Mouse (Mus musculus) urinary bladder, postnatal 36 days (tissue): ENCODE measurements around the gene Cdc42bpg.

Experiments
- DNase-seq, 2 experiments: peaks; one replicate each; pipeline ENCODE4 v3.0.0; 2022; ENCODE audit warnings: low spot score in 2 of 2, mixed read lengths in 1 of 2

Cdc42bpg gene

DNA sequence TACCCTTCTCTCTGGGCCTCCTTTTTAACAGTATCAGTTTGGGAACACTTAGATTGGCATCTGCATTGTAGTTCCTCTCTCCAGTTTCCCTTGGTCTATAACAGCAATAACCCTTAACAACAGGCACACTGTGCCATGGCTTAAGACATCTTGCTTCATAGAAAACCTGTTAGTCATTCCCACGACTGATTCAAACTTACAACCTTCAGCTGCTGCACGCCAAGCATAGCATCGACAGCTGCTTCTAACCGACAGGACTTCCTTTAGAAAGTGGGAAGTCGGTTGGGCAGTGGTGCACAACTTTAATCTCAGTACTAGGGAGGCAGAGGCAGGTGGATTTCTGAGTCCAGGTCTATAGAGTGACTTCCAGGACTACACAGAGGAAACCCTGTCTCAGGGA lies 24.9 kb downstream of the Cdc42bpg start:
- no peak for DNase-seq

DNA sequence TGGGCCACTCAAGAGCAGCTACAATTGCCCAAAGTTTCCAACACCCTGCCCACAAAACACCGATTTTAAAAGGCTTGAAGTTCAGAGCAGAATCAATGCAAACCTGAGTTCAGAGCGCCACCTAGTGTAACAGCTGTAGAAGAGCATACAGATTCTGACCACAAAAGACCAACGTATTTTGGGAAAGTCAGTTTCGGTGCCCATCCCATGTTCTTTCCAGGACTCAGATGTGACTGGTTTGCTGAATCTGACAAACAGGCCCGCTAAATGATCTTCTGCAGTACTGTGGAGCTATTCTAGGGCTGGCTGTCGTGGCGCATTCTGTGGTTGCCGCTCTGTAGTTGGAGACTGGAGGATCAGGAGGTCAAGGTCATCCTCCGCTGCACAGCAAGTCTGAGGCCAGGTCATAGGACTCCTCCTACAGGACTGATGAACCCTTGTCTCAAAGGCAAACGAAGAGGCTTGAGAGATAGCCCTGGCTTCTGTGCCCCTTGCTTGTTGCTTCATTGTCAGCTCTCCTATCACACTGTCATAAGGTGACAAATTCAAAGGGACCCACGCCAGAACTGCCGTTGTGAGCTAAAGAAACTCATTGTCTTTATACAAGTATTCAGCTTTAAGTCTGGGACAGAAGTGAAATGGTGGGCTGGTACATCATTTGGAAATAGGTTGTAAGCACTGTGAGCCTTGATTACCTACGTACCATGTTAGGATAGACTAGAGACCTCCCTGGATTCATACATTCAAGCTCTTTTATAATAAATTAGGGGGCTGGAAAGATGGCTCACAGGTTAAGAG lies 25.7 kb downstream of the Cdc42bpg start:
- DNase-seq, result peak; percentile 33 to 55

DNA sequence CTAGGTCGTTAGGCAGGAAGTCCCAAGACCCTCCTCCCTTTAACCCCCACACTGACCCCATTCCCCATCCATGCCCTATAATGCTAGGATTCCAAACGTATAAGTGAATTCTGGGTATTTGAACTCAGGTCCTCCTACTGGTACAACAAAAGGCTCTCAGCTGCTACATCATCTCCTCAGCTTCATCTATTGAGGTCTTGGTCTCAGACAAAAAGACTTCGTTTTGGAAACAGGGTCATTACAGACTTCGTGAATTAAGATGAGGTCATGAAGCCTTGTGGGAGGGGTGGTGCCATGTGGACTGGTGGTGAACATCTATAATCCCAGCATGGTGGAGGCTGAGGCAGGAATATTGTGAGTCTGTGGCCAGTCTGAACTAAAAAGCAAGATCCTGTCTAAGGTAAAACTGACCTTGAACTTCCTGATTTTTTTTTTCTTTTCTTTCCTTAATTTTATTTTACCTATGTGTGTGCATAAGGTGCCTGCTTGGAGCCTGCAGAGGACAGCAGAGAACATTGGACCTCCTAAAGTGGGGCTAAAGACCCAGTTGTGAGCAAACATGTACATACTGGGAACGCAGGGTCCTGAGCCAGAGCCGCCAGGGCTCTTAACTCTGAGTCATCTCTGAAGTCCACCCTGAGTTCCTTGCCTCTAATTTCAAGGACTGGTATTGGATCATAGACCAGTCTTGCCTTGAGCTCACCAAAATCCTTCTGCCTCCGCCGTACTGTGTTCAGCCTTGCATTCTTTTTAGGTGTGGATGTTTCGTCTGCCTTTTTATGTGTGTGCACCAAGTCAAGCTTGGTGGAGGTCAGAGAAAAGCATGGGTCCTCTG lies 27.7 kb downstream of the Cdc42bpg start:
- DNase-seq, result no peak

DNA sequence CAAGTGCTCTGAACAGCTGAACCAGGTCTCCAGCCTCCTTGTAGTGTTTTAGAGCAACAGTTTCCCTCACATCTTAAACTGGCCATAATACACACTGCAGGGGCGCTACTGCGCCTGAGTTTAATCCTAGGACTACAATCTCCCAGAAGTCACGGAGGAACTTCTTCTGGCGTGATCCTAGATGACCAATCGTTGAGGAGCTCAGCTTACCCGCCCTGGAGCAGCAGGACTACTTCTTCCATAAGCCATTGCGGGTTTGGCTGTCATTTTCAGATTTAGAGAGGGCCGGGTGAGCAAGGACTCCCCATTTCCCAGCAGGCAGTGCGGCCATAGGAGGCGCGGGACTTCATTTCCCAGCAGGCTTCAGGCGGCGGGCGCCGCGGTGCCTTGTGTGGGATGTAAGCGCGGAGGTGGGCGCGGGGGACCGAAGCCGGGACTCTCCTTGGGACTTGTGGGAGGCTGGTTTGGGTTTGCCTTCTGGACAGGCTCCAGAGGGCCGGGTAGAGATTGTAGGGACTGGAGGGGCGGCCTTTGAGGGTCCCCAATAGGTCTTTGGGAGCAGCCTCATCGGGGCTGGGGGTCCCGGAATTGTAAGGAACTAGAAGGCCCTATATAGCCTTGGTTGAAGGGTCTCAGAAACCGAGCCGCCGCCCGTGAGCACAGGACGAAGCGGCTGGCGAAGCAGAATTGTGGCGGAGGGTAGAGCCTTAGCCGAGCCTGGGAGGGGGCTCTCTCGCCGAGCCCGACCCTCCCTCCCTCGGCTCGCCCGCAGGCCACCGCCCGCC lies 28.6 kb downstream of the Cdc42bpg start, which contains the start of gene Men1:
TSS of gene Men1 (plus strand) at position 307 of the 785 bp plus-strand sequence.
- DNase-seq, result peak; percentile 85 to 93

DNA sequence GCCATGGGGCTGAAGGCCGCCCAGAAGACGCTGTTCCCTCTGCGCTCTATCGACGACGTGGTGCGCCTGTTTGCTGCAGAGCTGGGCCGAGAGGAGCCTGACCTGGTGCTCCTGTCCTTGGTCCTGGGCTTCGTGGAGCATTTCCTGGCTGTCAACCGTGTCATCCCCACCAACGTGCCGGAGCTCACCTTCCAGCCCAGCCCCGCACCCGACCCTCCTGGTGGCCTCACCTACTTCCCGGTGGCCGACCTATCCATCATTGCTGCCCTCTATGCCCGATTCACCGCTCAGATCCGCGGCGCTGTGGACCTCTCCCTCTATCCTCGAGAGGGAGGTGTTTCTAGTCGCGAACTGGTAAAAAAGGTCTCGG lies 29.2 kb downstream of the Cdc42bpg start:
- no peak for DNase-seq

DNA sequence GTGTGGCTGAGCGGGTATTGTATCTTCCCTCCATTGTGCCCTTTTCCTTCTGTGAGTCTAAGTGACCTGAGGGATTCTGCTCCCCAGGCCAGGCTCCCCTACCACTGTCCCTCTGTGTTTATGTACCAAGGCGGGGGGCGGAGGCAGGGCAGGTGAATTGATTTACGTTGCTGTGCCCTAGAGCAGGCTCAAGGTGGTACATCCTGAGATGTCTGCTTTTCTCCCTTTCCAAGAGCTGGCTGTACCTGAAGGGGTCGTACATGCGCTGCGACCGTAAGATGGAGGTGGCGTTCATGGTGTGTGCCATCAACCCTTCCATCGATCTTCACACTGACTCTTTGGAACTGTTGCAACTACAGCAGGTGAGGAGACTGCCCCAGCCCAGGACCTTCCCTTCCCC lies 30.7 kb downstream of the Cdc42bpg start:
- no peak for DNase-seq

DNA sequence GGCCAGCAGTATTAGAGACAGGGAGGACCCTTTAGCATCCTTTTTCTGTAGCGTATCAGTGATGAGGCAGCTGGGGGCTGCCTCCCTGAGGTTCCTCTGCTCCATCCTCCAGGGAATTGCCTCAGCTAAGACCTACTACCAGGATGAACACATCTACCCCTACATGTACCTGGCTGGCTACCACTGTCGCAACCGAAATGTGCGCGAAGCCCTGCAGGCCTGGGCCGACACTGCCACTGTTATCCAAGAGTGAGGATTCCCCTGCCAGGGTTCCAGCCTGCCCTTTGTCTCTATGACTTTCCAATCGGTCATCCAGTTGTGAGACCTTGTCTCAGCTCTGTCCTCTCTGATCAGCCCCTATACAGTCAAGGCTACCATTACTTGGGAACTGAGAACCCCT lies 31.9 kb downstream of the Cdc42bpg start:
- no peak for DNase-seq

DNA sequence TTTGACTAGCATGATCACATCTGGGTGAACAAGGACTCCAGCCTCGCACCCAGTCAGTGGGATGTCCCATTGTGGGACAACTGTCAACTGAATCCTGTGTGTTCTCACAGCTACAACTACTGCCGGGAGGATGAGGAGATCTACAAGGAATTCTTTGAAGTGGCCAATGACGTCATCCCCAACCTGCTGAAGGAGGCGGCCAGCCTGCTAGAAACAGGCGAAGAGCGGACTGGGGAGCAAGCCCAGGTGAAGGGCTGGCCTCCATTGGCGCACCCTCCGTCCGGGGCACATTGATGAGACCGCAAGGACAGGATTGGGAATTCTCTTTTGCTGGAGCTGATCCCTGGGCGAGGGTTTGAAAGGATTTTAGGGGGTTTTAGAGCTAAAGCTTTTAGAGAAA lies 32.5 kb downstream of the Cdc42bpg start:
- no peak for DNase-seq

DNA sequence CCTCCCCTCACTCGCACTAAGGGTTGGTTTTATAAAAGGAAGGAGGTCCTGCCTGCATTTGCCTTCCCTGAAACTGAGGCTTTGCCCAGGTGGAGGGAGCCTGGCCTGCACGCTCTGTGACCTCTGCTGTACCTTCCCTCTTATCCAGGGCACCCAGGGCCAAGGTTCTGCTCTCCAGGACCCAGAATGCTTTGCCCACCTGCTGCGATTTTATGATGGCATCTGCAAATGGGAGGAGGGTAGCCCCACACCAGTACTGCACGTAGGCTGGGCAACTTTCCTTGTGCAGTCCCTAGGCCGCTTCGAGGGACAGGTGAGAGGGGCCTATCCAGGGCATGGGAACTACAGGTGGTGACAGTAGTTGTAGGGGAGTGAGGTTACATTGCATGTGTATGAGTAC lies 32.9 kb downstream of the Cdc42bpg start:
- no peak for DNase-seq

DNA sequence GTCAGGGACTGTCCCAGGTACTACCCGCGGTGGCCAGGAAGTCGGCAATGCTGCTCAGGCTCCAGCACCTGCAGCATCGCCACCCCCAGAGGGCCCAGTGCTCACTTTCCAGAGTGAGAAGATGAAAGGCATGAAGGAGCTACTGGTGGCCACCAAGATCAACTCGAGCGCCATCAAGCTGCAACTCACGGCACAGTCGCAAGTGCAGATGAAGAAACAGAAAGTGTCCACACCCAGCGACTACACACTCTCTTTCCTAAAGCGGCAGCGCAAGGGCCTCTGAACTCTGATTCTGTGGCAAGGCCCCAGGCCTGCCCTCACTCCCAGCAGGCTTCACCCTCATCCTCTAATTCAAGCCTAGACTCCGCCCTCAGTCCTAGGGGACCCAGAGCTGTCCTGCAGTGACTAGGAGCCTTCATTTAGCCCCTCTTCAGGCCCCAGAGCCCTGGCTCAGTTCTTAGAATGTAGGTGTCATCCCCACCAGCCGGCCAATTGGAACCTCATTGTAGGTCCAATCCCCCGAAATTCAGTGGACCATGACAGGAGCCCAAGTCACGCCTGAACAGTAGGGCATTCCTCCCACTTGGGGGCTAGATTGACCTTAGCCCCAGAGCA lies 33.7 kb downstream of the Cdc42bpg start:
- DNase-seq, result peak in 1 of 2 experiments; percentile 43

DNA sequence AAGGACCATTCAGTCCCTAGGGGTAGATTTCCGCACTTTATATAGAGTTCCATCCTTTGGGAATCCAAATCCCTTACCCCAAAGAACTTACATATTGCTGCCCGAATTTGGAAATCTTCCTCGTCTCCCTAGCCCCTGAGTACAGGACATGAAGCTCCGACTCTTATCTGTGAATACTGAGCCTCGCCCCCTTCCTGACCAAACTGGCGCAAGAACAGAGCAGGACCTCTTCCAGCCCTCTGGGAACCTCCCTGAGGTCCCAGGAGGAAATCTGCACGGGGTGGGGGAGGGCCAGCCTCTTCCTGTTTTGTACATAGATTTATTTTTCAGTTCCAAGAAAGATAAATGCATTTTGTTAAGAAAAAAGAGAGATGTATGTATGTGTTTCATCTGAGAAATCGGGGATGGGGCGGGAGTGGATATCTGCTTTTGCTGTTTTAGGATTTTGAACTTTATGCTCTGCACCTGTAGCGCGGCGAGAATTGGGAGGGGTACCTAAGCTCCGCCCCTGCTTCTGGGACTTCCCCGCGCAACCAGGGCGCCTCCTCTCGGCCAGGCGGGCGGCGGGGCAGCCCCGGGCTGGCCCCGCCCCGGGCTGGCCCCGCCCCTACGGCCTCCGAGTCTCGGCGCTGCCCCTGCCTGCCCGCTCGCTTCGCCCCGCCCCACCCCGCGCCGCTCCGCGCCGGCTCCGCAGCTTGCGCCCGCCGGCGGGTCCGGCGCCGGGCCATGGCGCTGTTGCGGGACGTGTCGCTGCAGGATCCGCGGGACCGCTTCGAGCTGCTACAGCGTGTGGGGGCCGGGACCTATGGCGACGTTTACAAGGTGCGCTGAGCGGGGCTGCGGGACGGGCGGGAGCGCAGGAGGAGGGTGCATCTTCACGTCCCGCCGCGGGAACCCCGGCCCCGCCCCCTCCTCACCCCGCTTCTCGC lies 34.5 kb downstream of the Cdc42bpg start, which contains the start of gene Map4k2:
TSS of gene Map4k2 (plus strand) at position 612 of the 929 bp plus-strand sequence.
- peak; percentile 73 to 86 for DNase-seq

DNA sequence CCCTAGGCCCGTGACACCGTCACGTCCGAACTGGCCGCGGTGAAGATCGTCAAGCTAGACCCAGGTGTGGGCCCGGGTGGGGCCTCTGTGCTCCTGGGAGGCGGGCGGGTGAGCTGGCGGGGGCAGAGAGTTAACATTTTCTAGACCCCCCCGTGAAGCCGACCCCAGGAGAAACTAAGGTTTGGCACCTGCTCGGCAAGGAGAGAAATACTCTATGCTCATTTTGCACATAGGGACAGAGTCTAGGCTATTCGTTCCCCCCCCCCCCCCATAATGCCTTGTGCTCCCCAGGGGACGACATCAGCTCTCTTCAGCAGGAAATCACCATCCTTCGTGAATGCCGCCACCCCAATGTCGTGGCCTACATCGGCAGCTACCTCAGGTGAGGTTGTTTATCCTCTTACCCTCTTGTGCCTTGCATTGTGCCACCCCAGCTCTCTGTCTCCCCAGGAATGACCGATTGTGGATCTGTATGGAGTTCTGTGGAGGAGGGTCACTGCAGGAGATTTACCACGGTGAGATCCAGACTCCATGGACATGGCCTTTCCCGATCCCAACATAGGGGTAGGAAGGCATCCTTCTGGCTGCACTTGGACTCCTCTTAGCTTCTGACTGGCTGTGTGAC lies 35.3 kb downstream of the Cdc42bpg start:
- DNase-seq, result no peak

DNA sequence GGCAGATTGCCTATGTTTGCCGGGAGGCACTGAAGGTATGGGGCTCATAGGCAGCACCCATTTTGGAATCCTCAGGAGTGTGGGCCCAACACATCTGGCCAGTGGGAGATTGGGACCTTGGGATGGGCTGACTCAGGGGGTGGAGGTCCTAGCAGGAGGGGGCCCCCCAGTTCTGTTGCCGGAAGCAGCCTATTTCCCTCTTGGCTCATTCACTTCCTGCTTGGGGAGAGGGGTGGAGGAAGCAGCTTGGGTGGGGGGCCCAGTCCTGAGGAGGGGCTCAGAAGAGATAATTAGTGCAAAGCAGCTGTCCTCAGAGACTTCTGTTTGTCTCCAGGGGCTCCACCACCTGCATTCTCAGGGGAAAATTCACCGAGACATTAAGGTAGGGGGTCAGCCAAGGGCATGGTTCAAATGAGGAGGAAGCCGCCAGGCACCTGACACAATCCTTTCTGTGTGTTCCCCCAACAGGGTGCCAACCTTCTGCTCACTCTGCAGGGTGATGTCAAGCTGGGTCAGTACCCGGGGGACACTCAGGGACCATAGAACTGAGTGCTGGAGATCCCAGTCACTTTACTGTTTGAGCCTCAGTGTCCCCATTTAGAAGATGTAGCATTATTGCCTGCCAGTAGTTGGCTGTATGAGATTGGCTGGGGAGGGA lies 36.1 kb downstream of the Cdc42bpg start:
- no peak for DNase-seq

DNA sequence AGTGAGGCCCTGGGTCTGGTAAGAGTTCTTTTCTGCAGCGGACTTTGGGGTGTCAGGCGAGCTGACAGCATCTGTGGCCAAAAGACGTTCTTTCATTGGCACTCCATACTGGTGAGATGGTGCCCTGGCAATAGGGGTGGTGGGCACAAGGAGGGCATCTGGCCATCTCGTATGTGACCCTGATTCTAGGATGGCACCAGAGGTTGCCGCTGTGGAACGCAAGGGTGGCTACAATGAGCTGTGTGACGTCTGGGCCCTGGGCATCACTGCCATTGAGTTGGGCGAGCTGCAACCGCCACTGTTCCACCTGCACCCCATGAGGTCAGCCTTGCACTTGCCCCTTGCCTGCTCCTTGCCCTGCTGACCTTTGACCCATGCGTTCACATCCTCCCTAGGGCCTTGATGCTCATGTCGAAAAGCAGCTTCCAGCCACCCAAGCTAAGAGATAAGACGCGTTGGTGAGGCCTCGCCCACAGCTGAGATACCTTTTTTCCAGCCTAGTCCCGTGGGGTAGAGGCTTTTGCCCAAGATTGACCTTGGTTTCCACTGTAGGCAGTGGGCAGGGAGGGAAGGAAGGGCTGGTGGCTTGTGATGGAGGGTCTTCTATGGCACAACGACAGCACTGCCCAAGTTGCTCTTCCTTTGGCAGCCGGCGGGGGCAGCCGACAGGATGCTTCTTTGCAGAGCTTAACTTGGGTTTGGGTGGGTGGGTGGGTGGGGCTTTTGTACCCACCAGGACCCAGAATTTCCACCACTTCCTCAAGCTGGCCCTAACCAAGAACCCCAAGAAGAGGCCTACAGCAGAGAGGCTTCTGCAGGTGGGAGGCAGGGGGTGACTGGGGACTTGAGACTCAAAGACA lies 37.0 kb downstream of the Cdc42bpg start:
- no peak for DNase-seq

DNA sequence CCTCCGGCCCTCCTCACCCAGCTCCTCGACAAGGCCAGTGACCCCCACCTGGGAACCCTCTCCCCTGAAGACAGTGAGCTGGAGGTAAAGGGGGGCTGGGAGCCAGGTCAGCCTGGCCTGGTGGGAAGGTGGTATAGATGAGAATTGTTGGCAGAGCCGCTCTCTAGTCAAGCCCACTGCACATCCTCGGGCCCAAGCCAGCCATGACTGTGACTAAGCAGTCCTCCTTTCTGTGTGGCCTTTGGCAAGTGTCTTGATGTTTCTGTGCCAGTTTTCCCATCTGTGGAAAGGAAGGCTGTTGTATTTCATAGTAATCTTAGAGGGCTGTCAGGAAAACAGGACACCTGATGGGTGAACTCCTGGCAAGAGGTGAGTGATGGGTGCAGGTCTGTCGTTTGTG lies 37.7 kb downstream of the Cdc42bpg start:
- DNase-seq, result no peak

DNA sequence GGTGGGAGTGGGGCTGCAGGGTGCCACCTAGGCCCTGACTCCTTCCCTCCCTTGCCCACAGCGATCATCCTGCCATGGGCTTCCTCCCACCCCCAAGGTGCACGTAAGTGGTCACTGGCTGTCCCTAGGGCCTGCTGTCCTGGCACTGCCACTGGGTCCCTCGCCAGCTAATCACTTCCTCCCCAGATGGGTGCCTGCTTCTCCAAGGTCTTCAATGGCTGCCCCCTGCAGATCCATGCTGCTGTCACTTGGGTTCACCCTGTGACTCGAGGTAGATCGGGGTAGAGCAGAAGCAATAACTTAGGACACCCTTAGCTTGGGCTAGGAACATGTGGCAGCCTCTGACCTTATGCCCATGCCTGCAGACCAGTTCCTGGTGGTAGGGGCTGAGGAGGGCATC lies 39.8 kb downstream of the Cdc42bpg start:
- no peak for DNase-seq

DNA sequence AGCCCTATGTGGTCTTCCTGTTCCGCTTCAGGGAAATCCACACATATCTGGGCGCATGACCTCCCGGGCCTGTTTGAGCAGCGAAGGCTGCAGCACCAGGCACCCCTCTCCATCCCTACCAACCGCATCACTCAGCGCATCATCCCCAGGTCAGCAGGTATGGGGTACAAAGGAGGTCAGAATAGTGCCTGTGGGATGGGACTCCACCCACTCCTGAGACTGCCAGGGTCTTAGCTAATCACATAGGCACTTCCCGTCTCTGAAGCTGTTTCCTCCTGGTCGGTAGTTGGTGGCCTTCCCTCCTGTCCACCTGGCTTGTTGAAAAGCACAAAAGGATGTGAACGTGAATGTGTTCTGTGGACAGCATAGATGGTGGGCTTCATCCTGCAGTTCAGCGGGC lies 40.4 kb downstream of the Cdc42bpg start:
- no peak for DNase-seq

DNA sequence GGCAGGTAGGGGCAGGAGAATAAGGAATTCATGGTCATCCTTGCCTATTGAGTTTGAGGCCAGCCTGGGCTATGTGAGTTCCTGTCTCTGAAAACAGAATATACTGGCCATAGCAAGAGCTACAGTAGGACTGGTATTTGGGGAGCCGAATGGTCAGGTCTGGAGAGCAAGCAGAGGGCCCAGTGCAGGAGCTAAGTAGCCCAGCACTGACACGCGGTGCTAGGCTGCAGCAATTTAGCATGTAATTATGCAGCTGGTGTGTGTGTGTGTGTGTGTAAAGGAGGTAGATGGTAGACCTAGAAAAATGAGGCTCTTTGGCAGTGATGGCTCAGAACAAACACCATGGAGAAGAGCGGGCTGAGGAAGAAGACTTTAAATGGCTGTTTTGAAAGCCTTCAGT lies 41.4 kb downstream of the Cdc42bpg start:
- DNase-seq, result no peak

DNA sequence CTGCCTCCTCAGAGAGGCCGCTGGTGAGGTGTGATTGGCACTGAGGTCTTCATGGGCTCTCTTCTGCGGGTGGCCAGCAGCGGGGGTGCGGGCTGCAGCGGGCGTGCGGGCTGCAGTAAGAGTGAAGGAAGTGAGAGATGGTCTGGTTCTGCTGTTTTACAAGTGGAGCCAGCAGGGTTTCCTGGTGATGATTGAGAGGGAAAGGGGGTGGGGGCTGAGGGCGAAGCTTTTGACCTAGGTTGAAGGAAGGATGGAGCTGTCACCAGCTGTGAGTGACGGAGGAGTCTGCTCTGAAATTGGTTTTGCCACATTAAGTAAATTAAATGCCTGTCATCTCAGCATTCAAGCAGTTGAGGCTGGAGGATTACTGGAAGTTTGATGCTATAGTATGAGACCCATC lies 42.5 kb downstream of the Cdc42bpg start:
- no peak for DNase-seq
